Mouse (Mus musculus): ENCODE results near the gene Igfbp1.
A peak's percentile ranks its signal among the peaks of the same experiment; 100 is the strongest.
"Not testable (repeated sequence)": the region's sequence is repeated elsewhere in the genome, so short reads cannot be mapped to it uniquely, and the experiment has no call there.

Igfbp1 gene

DNA sequence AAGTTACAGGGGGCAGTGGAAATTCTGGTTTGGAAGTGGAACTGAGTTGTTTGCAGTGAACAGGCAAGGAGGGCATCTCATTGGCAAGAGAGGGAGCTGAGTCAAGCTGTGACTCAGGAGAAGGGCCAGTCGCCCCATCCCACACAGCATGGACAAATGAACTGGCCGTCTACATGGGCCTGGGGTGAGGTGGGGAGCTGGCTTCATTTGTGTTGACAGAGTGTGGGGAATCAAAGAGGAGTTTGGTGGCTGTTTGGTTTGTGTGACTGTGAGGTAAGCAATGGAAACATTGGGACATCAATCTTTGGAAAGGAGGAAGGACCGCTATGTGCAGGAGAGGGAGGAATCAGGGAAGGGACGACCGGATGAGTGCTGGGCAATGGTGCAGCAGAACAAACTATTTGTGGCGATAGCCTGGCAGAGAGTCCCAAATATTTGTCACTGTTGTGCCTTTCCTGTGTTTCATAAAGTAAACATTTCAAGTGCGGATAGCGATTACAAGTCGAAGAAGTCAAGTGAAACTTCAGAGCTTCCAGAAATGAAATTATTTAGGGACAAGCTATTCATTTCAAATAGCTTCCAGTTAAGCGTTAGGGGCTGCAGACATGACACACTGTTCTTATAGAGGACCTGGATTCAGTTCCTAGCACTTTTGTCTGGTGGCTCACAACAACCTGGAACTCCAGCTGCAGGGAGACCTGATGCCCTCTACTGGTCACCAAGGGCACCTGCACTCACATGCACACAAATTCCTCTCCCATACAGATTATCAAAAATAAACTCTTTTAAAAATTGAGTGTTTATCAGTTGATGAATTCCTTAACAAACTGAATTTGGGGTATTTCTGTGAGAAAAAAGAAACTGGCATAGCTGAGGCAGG, 2.9 kb upstream of the Igfbp1 start:
- DNase-seq (ENCODE audit: low spot score in 2 of 2): no peak

DNA sequence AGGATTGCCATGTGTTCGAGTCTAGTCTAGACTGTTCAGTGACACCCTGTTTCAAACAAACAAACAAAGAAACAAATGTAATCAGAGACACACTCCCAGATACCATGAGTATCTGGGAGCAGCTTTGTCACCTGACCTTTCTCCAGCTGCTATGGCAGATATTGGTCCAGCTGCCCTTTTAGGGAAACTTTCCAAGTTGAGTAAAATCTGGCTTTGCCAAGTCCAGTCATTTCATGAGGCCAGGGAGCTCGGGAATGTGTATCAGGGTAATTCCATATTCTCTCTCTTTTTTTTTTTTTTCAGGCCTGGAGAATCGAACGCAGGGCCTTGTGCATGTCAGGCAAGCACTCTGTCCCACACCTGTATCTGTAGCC, 2.3 kb upstream of the Igfbp1 start:
- no peak for DNase-seq (ENCODE audit: low spot score in 2 of 2)

DNA sequence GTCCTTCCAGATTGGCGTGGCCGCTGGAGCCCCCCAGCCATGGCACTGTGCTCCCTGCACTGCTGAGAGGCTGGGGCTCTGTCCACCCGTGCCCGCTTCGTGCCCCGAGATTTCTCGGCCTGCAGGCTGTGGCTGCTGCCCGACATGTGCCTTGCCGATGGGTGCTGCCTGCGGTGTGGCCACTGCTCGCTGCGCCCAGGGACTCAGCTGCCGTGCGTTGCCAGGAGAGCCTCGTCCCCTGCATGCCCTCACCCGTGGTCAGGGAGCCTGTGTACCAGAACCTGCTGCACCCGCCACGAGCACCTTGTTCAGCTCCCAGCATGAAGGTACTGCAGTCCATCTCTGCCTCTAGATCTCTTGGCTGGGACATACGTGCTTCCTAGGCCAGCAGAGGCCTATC, 424 bp downstream of the Igfbp1 start:
- no peak for DNase-seq (ENCODE audit: low spot score in 2 of 2)

DNA sequence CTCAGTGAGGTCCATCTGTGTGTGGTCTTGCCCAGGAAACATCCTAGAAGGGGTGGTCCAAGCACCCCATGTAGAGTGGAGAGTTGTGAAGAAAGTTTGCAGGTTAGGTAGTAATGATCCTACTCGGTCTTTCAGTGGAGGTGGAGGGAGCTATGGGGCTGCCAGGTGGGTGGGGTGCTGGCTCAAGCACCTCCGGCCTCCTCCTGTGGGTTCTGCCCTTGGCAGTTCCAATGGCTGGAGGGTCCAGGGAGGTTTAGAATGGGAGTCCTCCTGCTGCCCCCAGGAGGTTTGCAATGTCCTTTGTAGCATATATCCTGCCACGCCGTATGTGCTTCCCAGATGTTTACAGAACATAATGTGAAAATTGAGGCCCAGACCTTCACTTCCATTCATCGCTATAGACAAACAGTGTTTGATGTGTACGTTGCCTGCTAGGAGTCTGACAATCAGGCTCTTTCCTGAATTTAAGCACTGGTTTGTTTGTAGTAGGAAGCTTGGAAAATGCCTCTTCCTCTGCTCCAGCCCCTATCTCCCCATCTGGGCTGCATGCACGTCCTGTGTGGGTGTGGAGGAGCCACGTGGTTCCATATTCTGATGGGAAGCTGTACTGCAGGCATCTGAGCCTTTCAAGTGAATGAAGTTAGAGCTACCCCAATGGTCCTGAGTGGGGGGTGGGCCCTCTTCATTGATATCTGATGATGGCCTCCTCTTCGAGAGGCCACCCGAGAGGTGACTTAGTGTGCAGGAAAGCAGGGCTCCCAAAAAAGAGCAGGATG, 1.1 kb downstream of the Igfbp1 start:
- DNase-seq (ENCODE audit: low spot score in 2 of 2): no peak

DNA sequence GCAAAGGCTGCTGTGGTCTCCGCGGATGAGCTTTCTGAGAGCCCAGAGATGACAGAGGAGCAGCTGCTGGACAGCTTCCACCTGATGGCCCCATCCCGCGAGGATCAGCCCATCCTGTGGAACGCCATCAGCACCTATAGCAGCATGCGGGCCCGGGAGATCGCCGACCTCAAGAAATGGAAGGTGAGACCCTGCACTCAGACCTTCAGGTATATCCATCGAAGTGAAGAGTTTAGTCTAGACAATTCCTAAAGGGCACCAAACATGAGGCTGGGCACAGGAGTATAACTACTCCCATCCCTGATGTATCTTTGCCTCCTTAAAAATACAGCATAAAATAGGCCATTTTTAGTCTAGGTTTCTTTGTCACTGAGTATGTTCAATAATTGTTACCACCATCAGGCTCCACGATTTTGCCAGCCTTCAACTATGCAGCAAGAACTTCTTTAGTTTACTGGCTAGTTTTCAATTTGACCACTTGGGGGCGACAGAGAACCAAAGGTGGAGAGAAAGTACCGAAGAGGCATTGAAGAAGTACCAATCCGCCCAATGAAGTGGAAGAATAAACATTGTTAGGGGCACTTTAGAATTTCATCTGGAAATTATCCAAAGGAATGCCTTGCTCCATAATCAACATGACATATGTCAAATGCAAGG, 2.3 kb downstream of the Igfbp1 start:
- peak in 1 of 2 experiments; percentile 45 for DNase-seq (ENCODE audit: low spot score in 2 of 2)

- no peak for DNase-seq (ENCODE audit: low spot score in 2 of 2)
Observed at GRCm38 (mm10) chr11:7200393-7200783, 2.8 kb downstream of the Igfbp1 start.

GRCm38 (mm10) chr11:7202206-7202605, 4.6 kb downstream of the Igfbp1 start:
- DNase-seq (ENCODE audit: low spot score in 2 of 2): no peak

DNA sequence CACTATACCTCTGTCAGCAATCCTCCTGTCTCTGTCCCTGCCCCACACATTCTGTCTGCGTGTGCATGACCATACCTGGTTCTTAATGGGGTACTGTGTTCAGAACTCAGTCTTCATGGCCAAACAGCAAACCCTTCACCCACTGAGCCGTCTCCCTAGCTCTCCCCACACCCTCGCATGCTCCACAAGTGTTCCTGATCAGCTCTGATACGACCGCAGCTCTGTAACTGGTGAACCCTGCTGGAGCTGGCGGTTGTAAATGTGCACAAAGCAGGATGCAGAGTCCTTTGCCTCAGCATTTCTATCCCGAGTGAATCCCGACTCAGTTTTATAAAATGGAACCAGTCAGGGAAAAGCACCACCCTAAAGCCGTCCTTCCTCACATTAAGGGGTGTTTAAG, 6.3 kb downstream of the Igfbp1 start:
- DNase-seq (ENCODE audit: low spot score in 2 of 2): no peak

DNA sequence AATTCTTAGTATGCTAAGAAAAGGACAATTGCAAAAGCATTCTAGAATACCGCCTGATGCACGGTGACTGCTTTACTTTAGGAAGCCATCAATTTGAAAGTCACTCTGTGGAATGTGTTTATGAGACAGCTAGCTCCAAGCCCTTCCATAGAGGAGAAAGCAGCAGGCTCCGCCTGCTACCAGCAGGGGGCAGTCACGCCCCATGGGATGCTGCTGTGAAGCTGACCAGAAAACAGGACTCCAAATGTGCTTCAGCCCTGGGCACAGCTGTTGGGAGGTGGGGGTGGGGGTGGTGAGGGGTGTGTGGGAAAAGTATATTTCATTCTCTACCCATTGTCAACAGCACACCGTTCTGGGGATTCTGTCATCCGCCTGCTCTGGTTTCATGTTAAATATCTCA, 12.8 kb downstream of the Igfbp1 start:
- peak; percentile 64 to 73 for DNase-seq (ENCODE audit: low spot score in 2 of 2)

GRCm38 (mm10) chr11:7211211-7211610, 13.6 kb downstream of the Igfbp1 start:
- no peak for DNase-seq (ENCODE audit: low spot score in 2 of 2)

- no peak for DNase-seq (ENCODE audit: low spot score in 2 of 2)
Observed at GRCm38 (mm10) chr11:7212126-7212798, 14.7 kb downstream of the Igfbp1 start.

DNA sequence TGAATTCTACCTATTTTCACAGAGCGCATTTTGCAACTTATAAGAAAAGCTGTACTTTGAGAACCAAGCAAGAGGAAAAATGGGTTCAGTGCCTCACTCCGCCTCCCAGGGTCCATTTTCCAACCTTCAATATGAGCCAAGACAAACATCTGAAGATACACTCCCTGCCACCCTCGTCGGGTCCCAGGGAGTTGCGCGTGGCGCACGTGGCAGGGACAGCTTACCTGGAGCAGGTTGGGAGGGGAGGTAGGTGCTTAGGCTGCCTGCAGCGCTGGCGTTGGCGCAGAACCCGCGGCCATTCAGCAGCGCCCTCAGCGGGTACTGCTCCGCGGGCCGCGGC, 15.5 kb downstream of the Igfbp1 start:
- no peak for DNase-seq (ENCODE audit: low spot score in 2 of 2)

GRCm38 (mm10) chr11:7213501-7214341, 16.1 kb downstream of the Igfbp1 start, which contains the start of gene Igfbp3:
Igfbp3 (minus strand) TSS chr11:7213923.
- DNase-seq (ENCODE audit: low spot score in 2 of 2): peak; percentile 58 to 68

- no peak for DNase-seq (ENCODE audit: low spot score in 2 of 2)
Observed at GRCm38 (mm10) chr11:7214342-7214660, 16.7 kb downstream of the Igfbp1 start.

- DNase-seq (ENCODE audit: low spot score in 2 of 2): peak in 1 of 2 experiments; percentile 65
Observed at GRCm38 (mm10) chr11:7214761-7215160, 17.2 kb downstream of the Igfbp1 start.

DNA sequence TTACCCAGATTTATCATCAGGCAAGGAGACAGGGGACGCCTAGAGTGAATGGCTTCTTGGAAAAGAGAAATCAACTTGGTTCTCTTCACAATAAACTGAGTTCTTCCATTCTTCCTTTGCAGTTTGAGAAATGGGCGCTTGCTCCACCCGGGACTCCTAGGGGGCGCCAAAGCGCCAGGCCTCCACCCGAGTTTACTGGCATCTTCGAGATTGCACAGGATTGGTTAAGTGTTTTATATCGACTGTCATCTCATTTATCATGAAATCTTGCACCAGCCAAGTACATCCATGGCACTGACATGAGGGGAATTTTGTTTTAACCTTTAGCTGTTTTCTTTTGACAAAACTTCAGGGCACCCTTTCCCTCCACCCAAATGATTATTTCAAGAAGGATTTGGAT, 18.1 kb downstream of the Igfbp1 start:
- peak; percentile 54 to 66 for DNase-seq (ENCODE audit: low spot score in 2 of 2)

DNA sequence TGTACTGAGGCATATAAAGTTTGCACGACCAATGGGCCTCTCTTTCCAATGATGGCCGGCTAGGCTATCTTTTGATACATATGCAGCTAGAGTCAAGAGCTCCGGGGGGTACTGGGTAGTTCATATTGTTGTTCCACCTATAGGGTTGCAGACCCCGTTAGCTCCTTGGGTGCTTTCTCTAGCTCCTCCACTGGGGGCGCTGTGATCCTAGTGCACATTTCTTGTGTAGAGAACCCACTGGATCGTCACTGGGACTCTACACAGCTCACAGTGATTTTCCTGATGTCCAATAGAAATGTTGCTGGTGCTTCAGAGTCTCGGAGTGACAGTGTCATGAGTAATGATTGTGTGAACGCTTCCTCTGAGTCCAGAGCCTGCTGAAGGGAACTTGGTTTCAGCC, 24.2 kb downstream of the Igfbp1 start:
- not testable (repeated sequence) for DNase-seq (ENCODE audit: low spot score in 2 of 2)

- no peak for DNase-seq (ENCODE audit: low spot score in 2 of 2)
Observed at GRCm38 (mm10) chr11:7226200-7226599, 28.6 kb downstream of the Igfbp1 start.

GRCm38 (mm10) chr11:7226810-7227550, 29.4 kb downstream of the Igfbp1 start:
- DNase-seq (ENCODE audit: low spot score in 2 of 2): no peak

DNA sequence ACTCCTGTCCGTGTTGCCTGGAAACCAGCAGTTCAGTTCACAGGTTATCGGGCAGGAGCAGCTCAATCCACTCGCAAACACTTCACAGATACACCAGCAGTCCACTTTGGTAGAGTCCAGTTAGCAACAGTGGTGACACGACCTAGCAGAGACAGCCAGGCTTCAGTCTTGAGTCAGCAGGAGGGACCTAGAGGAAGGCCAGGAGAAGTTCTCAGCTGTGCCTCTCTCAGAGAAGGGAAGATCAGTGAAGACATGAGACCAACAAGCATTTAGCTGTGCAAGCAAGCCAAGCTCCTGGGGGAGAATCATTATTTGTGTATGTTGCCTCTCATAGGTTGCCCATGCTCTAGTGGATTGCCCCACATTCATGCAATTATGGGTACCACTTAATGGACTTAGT, 30.5 kb downstream of the Igfbp1 start:
- no peak for DNase-seq (ENCODE audit: low spot score in 2 of 2)

Data from frontal cortex, postnatal 25 days (tissue).